Mouse (Mus musculus) forebrain, embryonic 14.5 days (tissue): ENCODE measurements around the gene S100a13. TPM values are rescaled to one million over a fixed set of nuclear protein-coding genes. Genes with fewer than 3 reads are reported as not detected.

Source experiments
- ATAC-seq: fragments of 200-750 bp; cut with Nextera tagmentation; 2 replicates; pipeline ENCODE4 v1.8.0; 2017; ENCODE audit warnings: mild to moderate bottlenecking, moderate library complexity
- DNase-seq: peaks from one replicate; pipeline ENCODE4 v3.0.0-alpha.2; 2015; ENCODE audit warnings: low spot score
- H3K27ac ChIP-seq: fragments of 300-500 bp; sonication (generic); 2 replicates; pipeline ENCODE4 v1.5.1; 2014; ENCODE audit warnings: low read depth, mild to moderate bottlenecking, control low read depth, low read length, moderate library complexity
- H3K27me3 ChIP-seq: fragments of 300-500 bp; sonication (generic); replicated peaks from 2 replicates; pipeline ENCODE4 v1.6.1; 2014; ENCODE audit warnings: low read length, control low read depth, mixed read lengths; ENCODE audit not compliant: control insufficient read depth, insufficient read depth
- H3K36me3 ChIP-seq: fragments of 300-500 bp; sonication (generic); 2 replicates; pipeline ENCODE4 v1.6.1; 2014; ENCODE audit warnings: low read length, control low read depth; ENCODE audit not compliant: control insufficient read depth, insufficient read depth
- H3K4me1 ChIP-seq: fragments of 300-500 bp; sonication (generic); 2 replicates; pipeline ENCODE4 v1.6.1; 2014; ENCODE audit warnings: antibody characterized with exemption, low read length, control low read depth; ENCODE audit not compliant: control insufficient read depth, insufficient read depth
- H3K4me2 ChIP-seq: fragments of 300-500 bp; sonication (generic); 2 replicates; pipeline ENCODE4 v1.6.1; 2014; ENCODE audit warnings: mild to moderate bottlenecking, control low read depth, low read length
- H3K4me3 ChIP-seq: fragments of 300-500 bp; sonication (generic); 2 replicates; pipeline ENCODE4 v1.5.1; 2014; ENCODE audit warnings: low read depth, low read length, control low read depth
- H3K9ac ChIP-seq: fragments of 300-500 bp; sonication (generic); 2 replicates; pipeline ENCODE4 v1.6.1; 2014; ENCODE audit warnings: mild to moderate bottlenecking, low read length, control low read depth, moderate library complexity
- H3K9me3 ChIP-seq: fragments of 300-500 bp; sonication (generic); replicated peaks from 2 replicates; pipeline ENCODE4 v1.6.1; 2016; ENCODE audit warnings: low read length, control low read depth, mixed read lengths; ENCODE audit not compliant: control insufficient read depth
- WGBS: fragments of 180-500 bp; shearing (Covaris S2); extraction: QIAGEN DNeasy Blood & Tissue Kit; methylation state at CpG from one replicate; pipeline ENCODE4 v1.1.7; 2014; 5-methylcytosine and 5-hydroxymethylcytosine counted together
- polyA plus RNA-seq: library from polyadenylated mRNA; unstranded; fragments of >200 nt; fragmentation: Nextera tagmentation; extraction: Ambion mirVana; gene quantifications from 2 replicates; pipeline ENCODE4 v1.2.1, GENCODE M21; 2014

S100a13 gene
- polyA plus RNA-seq, 1 experiment from 2014 or later, result 11.1 TPM

- WGBS, result 40% methylated on average over 15 of the region's 16 CpGs
- DNase-seq, result no peak
These were observed 38.9 kb upstream of the S100a13 start for GRCm38 (mm10) chr3:90475151-90475830.

GRCm38 (mm10) chr3:90475831-90476611 is 38.2 kb upstream of the S100a13 start, which contains the start of gene Ilf2:
Ilf2 (plus strand) TSS chr3:90476126.
- Histone ChIP-seq H3K27ac (peak within 1 kb of the TSS; percentile 96), H3K4me2 (peak within 1 kb of the TSS; percentile 77), H3K9me3 (no peaks in the 10 kb centered on the region), H3K36me3 (peaks cover 31% of the 10 kb centered on the region), H3K4me1 (peaks cover 5% of the 10 kb centered on the region), H3K4me3 (peak within 1 kb of the TSS; percentile 91), H3K27me3 (no peaks in the 10 kb centered on the region), H3K9ac (peak within 1 kb of the TSS; percentile 95)
- DNase-seq, result peak; percentile 99
- under 1% methylated on average over 41 of the region's 45 CpGs for WGBS
- ATAC-seq, result peak; percentile 99

More at GRCm38 (mm10) chr3:90475151-90475830, 38.9 kb upstream of the S100a13 start:
- peak; percentile 27 for ATAC-seq
- peak overlapping the region; percentile 40; the same call in 1 of the 2 replicates for H3K4me2 ChIP-seq
- H3K27me3 ChIP-seq, result no peaks in the 10 kb centered on the region
- H3K9me3 ChIP-seq, result no peaks in the 10 kb centered on the region
- peak overlapping the region; percentile 24 for H3K4me3 ChIP-seq
- H3K27ac ChIP-seq, result no peak overlapping the region
- no peak overlapping the region for H3K9ac ChIP-seq
- H3K4me1 ChIP-seq, result peaks cover 5% of the 10 kb centered on the region
- H3K36me3 ChIP-seq, result peaks cover 24% of the 10 kb centered on the region

- ATAC-seq (no peak), DNase-seq (no peak)
- 84% methylated on average over 5 of the region's 5 CpGs for WGBS
- Histone ChIP-seq H3K4me1 (no peaks in the 10 kb centered on the region), H3K4me3 (no peak overlapping the region), H3K9me3 (no peaks in the 10 kb centered on the region), H3K36me3 (peaks cover 69% of the 10 kb centered on the region), H3K4me2 (no peak overlapping the region), H3K27me3 (no peaks in the 10 kb centered on the region), H3K9ac (no peak overlapping the region), H3K27ac (no peak overlapping the region)
These were observed 27.2 kb upstream of the S100a13 start for GRCm38 (mm10) chr3:90486998-90487397.

- Histone ChIP-seq H3K4me1 (no peaks in the 10 kb centered on the region), H3K27ac (no peak overlapping the region), H3K9ac (no peak overlapping the region), H3K27me3 (no peaks in the 10 kb centered on the region), H3K9me3 (no peaks in the 10 kb centered on the region), H3K36me3 (peaks cover 53% of the 10 kb centered on the region), H3K4me3 (no peak overlapping the region), H3K4me2 (no peak overlapping the region)
- WGBS, result 90% methylated on average over 6 of the region's 6 CpGs
- DNase-seq, result no peak
- no peak for ATAC-seq
These were observed 25.7 kb upstream of the S100a13 start for GRCm38 (mm10) chr3:90488576-90488975.

- Histone ChIP-seq H3K4me2 (peak within 1 kb of the TSS; percentile 51), H3K27me3 (no peaks in the 10 kb centered on the region), H3K9me3 (no peaks in the 10 kb centered on the region), H3K4me3 (peak within 1 kb of the TSS; percentile 73), H3K36me3 (peaks cover 33% of the 10 kb centered on the region), H3K27ac (peak within 1 kb of the TSS; percentile 49; the same call in 1 of the 2 replicates), H3K9ac (peak within 1 kb of the TSS; percentile 78), H3K4me1 (no peaks in the 10 kb centered on the region)
- under 1% methylated on average over 37 of the region's 37 CpGs for WGBS
- DNase-seq, result peak; percentile 98
- ATAC-seq, result peak; percentile 99
These were observed 23.5 kb upstream of the S100a13 start, which contains the start of gene Snapin for GRCm38 (mm10) chr3:90490696-90491256. Snapin (minus strand) TSS chr3:90491033.

GRCm38 (mm10) chr3:90491350-90491749 is 22.9 kb upstream of the S100a13 start:
- Histone ChIP-seq H3K9ac (no peak overlapping the region), H3K27ac (no peak overlapping the region), H3K27me3 (no peaks in the 10 kb centered on the region), H3K4me1 (no peaks in the 10 kb centered on the region), H3K9me3 (no peaks in the 10 kb centered on the region), H3K4me3 (no peak overlapping the region), H3K36me3 (peaks cover 33% of the 10 kb centered on the region), H3K4me2 (no peak overlapping the region)
- ATAC-seq (no peak), DNase-seq (peak; percentile 30)
- WGBS, result 47% methylated on average over 2 of the region's 2 CpGs

GRCm38 (mm10) chr3:90493831-90494540 is 20.2 kb upstream of the S100a13 start:
- Histone ChIP-seq H3K9ac (no peak overlapping the region), H3K4me1 (no peaks in the 10 kb centered on the region), H3K4me3 (no peak overlapping the region), H3K27ac (no peak overlapping the region), H3K4me2 (no peak overlapping the region), H3K27me3 (no peaks in the 10 kb centered on the region), H3K9me3 (no peaks in the 10 kb centered on the region), H3K36me3 (peaks cover 35% of the 10 kb centered on the region)
- DNase-seq (no peak), ATAC-seq (no peak)
- WGBS, result 69% methylated on average over 4 of the region's 4 CpGs

- DNase-seq, result no peak
- no peaks in the 10 kb centered on the region for H3K27me3 ChIP-seq
- ATAC-seq, result no peak
These were observed 18.2 kb upstream of the S100a13 start for GRCm38 (mm10) chr3:90495850-90496525.

More at GRCm38 (mm10) chr3:90495850-90496525, 18.2 kb upstream of the S100a13 start:
- H3K4me3 ChIP-seq, result no peak overlapping the region
- H3K27ac ChIP-seq, result no peak overlapping the region
- no peak overlapping the region for H3K9ac ChIP-seq
- WGBS, result 93% methylated on average over 7 of the region's 7 CpGs
- H3K9me3 ChIP-seq, result no peaks in the 10 kb centered on the region
- no peak overlapping the region for H3K4me2 ChIP-seq
- no peaks in the 10 kb centered on the region for H3K4me1 ChIP-seq
- H3K36me3 ChIP-seq, result peaks cover 50% of the 10 kb centered on the region
